Mouse (Mus musculus) kidney, postnatal 4 days (tissue): ENCODE measurements around the gene Atp6v1e1.
"Not testable (repeated sequence)": the region's sequence is repeated elsewhere in the genome, so short reads cannot be mapped to it uniquely, and the experiment has no call there.

ENCODE experiments used
- DNase-seq, 2 experiments: peaks; one replicate each; pipeline ENCODE4 v3.0.0; 2021; ENCODE audit warnings: mixed read lengths in 2 of 2

Atp6v1e1 gene

DNA sequence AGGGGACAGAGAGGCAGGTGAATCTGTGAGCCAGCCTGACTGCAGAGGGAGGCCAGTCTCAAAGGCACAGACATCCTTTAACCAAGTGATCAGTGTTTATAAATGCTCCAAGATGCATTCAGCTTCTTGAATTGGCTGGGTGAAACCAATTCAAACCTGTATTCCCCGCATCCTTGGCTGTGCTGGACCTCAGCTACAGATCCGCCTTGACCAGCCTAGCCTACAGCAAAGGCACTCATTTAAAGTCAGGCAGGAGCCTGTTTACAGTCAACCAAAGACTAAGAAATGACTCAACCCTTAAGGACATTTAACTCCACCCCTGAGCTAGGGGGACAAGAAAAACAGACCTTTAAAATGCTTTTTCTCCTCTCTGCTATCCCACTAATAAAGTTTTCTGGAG lies 3.3 kb downstream of the Atp6v1e1 start:
- no peak for DNase-seq

DNA sequence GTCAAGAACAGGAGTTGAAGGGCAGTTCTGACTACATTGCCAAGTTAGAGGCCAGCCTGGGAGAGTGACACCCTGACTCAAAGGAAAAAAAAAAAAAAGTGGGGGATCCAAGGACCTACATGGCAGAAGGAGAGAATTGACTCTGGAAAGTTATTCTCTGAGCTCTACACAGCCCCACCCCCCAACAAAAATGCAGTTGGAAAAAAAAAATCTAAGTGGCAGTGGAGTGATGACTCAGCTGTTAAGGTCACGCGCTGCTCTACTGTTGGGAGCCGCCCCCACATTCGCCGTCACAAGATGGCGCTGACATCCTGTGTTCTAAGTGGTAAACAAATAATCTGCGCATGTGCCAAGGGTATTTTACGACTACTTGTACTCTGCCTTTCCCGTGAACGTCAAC lies 10.6 kb downstream of the Atp6v1e1 start:
- not testable (repeated sequence) for DNase-seq

DNA sequence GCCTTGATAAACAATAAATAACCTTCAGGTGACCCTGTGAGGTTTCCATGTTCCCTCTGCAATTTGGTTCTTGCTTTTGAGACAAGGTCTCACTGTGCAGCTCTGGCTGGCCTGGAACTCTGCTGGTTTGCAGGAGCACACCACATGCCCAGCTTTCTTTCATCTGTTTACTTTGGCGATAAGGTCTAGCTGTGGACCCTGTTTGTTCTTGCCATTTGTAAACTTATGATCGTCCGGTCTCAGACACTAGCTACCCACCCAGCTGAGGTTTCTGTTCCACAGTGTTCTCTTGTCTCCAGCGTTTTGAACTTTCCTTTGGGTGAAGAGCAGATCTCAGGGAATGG lies 14.9 kb downstream of the Atp6v1e1 start:
- DNase-seq = no peak

DNA sequence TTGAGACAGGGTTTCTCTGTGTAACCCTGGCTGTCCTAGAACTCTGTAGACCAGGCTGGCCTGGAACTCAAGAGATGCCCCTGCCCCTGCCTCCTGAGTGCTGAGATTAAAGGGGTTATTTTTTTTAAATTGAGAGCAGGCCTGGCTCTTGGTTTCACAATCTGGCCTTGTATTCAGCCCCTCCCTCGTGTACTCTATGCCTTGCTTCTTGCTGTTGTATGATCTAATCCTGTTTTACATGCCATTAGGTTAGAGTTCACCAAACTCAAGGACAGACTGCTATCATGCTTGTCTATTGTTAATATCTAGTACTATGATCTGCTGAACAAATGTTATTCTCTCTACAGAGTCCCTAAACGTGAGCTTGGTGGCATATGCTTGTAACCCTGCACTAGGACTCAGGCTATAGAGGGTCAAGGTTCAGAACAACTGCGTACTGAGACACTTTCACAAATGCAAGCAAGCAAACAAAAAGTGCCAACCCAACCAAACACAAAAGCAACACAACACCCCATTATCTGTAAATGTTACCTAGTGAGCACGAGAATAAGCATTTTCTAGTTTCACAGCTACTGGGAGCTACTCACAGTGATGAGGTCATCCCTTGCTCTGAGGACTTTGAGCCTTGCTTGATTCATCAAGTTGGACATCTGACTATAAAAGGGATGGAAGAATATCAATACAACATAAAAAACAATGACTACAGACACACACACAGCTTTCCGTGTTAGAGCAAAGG lies 15.4 kb downstream of the Atp6v1e1 start:
- DNase-seq = no peak

DNA sequence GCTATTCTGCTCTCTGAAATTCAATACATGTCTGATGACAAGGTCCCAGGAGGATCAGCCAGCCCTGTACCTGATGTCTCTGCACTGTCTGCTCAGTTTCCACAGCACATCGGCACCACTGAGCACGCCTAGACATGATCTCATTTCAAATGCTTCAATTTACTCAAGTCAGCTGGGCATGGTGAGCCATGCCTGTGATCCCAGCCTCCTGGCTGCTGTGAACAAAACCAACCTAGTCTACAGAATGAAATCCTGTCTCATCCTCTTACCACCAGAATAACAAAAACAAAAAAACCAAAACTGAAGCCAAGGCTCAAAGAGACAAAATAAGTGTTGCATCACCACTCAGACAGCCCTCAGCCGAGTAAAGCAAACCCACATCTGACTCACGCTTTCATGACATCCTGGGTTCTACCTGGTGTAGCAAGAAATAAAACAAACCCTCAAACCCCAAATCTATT lies 23.0 kb downstream of the Atp6v1e1 start:
- DNase-seq = no peak

DNA sequence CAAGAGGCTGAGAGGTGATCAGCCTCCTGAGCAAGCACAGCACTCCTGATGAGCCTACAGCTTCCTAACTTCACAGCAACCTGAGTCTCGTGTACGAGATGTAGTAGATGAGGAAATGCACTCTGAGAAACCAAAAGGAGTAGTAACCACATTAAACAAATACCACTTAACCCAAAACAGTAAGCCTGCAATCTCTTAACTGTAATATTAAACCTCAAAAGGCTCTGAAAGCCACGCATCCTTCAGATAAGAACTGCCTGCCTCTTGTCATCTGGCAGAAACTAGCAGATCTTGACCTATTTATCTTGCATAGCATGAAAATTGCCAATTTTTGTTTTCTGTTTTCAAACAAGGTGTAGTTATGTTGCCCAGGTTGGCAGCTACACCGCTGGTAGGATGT lies 23.7 kb downstream of the Atp6v1e1 start:
- DNase-seq = no peak

DNA sequence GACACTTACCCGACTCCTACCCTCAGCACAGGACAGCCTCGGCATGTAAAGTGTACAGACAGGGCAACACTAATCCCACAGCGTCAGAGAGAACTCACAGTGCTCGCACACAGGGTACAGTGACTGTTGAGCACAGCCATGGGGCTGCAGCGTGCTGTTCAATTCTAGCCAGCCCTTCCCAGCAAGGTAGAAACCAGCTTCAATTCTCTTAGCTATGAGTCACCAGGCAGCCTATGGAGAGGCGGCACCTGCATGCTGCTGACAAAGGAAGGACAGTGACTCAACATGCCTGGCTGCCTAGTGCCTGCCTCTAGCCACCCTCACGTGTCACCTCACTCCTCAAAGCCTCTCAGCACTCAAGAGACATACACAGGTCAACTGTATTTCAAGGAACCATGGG lies 24.6 kb downstream of the Atp6v1e1 start:
- no peak for DNase-seq

DNA sequence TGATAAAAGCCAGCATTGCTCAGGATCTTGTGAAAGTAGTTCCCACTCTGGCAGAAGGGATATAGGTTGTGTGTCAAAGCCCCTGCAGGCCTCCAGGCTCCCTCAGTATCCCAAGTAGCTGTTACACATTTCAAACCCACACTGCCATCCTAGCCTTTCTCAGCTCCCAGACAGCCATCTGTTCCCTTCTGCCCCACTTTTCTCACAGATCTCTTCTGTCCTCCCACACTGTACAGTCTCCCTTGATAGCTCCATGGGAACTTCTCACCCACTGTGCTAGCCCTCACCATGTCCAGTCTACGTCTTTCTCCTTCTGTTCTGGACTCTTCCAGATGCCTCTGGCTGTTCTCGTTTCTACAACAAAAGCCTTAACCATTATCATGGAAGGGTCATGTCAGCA lies 26.5 kb downstream of the Atp6v1e1 start:
- no peak for DNase-seq

DNA sequence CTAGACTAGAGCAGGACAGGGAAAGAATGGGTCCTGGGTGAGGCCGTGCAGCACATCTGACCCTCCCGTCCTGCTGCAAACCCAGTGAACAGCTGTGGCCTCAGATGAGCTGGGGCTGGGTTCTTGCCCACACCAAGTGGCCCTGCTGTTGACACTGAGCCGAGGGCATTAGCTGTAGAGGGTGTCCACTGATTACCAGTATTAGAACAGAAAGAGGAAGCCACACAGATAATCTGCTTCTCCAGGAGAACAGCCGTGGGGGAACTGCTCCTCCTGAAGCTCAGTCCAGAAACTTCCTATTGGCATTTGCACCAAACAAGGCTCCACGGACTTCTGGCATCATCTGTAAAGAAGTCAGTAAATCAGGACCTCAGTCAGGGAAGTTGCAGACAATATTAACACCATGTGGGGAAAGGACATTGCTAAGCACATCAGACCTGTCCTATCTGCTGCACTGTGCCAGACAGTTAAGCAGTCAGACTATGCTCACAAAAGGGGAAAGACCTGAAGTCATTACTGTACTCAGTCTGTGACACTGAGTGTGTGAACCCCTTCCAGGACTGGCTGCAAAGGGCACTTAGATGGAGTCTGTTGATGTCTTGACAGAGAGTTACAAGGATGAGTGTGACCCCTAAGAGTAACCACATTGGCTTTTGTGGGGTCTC lies 27.0 kb downstream of the Atp6v1e1 start:
- DNase-seq = no peak

DNA sequence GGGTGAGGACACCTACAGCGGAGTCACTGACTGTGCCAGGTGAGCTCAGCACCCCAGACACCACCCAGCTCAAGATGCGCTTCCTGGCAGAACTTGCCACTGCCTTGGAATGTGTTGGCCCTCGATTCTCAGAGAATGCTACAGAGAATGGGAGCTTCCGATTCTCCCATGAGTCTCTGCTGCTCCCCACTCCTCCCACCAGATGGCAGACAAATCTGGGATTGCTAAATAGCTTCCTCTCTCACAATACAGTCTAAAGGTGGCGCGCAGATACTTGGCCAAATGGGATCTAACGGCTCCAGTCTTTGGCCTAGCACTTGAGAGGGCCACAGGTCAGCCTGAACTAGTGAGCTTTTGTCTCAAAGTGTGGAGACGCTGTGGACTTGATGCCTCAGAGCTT lies 29.6 kb downstream of the Atp6v1e1 start:
- DNase-seq = no peak

DNA sequence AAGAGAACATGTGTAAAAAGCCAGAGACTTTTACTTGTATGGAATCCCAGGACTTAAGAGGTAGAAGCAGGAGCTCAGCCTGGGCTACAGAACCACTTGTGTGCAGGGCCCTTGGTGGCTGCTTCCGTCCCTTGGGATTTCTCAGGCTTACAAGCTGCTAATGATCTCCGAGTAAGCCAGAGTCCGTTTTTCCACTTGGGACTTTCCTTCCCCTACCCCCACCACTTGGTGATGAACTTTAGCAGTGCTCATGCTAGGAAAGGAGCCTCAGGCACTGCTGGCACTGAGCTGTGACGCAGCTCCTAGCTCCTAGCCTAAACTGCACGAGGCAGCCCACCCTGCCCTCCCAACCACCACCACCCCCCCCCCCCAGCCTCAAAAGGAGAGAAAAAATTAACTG lies 31.9 kb downstream of the Atp6v1e1 start:
- peak in 1 of 2 experiments; percentile 22 for DNase-seq

DNA sequence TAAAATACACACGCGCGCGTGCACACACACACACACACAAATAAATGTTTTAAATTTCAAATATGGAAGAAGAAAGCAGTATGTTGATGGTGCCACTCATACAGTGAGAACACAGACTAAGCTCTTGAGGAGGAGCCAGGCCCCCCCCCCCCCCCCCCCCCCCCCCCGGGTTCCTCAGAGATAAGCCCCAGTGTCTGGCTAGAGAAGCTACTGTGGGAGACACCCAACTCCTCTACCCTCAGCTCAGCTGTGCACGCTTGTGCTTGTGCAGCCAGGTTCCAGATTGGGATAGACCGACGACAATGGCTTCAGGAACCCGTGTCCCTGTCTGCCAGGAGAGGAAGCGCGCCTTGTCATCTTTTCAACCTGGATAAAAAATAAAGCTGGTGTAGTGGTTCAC lies 32.4 kb downstream of the Atp6v1e1 start:
- no peak for DNase-seq

DNA sequence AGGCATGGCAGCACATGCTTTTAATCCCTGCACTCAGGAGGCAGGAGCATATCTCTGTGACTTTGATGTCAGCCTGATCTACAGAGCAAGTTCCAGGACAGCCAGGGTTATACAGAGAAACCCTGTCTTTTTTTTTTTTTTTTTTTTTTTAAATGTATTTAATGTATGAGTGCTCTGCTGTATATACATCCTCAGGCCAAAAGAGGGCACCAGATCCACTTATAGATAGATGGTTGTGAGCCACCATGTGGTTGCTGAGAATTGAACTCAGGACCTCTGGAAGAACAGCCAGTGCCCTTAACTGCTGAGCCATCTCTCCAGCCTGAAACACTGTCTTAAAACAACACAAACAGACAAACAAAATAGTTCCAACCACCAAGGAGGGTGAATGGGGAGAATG lies 33.7 kb downstream of the Atp6v1e1 start:
- no peak for DNase-seq

DNA sequence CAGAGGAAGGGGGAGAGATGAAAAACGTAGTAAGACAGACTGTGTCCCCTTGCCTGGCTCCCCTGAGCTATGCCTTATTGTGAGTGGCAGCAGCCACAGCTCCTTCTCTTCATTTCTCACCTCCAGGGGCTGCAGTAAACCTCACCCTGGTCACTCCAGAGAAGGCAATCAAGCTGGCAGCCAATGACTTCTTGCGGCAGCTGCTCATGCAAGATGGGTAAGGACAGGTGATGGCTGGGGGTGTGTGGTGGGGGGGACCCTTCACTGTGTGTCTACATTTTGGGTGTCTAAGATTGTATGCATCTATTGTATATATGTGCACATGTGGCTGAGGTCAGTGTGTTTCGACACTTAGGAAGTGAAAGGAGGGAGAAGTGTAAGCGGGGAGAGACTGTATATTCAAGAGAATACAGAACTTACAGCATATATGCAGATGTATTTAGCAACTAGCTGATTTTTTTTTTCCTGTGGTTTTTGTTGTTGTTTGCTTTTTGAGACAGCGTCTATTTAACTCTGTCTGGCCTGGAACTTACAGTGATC lies 34.5 kb downstream of the Atp6v1e1 start:
- no peak for DNase-seq

DNA sequence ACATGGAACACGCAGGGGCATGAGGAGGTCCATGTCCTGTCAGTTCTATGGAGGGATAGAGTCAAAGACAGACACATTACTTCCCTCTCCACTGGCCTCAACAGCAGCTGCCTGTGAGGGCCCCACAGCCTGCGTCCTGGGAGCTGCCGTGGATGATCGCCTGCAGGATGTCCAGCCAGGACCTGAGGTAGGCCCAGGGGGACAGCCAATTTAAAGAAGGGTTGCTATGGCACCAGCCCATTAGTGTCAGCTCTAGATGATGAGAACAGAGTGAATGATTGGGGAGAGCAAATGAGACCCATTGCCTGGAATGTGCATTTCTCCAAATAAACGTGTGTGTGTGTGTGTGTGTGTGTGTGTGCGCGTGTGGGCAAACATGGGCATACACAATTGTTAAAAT lies 38.2 kb downstream of the Atp6v1e1 start:
- no peak for DNase-seq

DNA sequence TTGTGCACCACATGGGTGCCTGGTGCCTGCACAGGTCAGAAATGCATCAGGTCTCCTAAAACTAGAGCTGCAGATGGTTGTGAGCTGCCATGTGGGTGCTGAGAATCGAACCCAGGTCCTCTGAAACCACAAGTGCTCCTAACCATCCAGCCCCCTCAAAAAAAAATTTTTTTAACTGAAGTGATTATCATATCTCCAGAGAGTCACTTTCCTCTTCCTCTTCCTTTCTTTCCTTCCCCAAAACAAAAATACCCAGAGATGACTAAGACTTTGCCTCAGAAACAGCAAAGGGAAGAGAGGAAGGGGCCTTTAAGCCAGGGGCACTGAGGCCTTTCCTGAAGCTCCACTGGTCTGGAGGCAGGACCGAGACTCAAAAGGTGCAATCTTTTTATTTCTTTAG lies 39.6 kb downstream of the Atp6v1e1 start:
- DNase-seq = no peak

DNA sequence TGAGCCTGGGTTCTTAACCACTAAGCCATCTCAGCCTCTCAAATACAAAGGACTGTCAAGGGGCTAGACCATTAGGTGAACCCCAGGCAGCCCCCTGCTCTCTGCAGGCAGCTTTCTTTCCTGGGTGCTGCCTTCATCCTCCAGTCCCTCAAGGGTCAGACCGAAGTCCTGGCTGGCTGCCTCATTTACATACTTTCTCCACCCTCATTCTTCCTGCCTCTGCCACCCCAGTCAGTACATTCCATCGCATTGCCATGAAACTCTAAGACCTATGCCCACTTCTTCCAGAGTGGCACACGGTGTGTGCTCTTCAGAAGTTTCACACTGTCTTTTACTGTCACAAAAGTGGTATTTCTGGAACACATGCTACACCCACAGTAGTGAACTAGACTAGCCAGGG lies 44.4 kb downstream of the Atp6v1e1 start:
- no peak for DNase-seq

DNA sequence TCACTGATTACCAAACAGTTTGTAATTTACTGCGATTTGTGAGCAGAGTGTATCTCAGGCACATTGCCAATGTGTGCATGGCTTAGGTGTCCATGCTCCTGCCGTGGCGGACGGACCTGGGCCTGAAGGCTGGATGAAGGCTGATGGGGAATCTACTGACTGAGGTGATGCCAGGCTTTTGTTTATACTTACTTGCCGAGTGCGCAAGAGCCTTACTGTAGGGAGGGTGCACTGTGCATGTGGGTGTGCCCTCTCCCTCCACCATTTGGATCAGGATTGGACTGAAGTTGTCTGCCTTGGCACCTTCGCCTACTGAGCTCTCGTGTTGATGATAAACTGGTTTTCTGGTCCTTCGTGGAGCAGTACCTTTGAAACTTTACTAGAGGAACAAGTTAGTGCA lies 45.1 kb downstream of the Atp6v1e1 start:
- no peak for DNase-seq

DNA sequence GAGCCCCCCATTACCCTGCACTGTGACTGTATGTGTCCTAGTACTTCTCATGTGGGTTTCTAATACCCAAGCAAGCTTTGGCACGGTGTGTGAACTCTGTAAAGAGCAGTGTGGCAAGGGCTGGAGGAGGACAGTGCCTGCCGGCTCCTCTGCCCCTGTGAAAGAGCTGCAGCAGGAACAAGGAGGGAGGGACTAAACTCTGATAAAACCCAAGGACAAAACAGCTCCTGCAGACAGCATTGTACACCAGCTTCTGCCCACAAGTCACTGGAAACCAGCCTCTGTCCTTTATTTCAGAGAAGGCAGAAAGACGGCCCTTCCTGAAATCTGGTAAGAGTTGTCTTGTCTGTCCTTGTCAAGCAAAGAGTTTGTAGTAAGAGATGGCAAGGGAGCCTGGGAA lies 46.3 kb downstream of the Atp6v1e1 start:
- DNase-seq = no peak

DNA sequence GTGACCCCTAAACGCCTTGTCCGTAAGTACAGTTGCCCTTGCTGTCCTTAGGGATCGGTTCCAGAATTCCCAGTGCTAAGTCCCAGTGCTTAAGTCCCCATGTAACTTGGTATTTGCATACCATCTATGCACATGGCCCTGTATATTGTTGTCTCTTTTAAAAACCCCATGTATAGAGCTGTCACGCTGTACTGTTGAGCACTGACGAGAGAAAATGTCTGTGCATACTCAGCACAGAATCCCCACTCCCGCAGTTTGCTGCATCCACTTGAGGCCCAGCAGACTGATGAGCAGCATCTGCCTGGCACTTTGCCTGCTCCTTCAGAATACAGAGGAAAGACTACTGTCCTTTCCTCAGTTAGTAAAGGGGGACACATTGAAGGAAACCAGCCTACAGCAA lies 48.8 kb downstream of the Atp6v1e1 start:
- no peak for DNase-seq

DNA sequence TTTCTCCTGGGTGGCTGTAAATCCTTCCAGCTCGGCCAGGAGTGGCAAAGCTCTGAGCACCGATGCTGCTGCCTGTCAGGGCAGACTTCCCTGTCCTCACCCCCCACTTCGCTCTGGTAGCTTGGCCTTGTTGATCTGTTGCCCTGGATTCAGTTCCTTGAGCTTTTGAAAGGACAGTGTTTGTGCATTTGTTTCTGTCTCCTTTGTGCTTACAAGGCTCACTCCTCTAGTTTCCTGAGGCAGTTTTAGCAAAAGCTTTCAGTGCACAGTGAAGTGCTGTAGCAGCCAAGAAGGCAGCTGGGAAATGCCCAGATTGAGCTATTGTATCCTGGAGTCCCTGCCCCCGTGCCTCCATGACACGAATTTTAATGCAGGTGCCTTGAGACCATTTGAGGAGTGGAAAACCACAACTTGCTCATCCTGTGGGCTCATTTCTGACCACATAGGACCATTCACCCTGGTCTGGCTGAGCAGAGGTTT lies 49.4 kb downstream of the Atp6v1e1 start, which contains the start of gene Slc25a18:
Gene Slc25a18, plus strand, starts transcription at position 430 of the 480 bp plus-strand sequence.
- no peak for DNase-seq

DNA sequence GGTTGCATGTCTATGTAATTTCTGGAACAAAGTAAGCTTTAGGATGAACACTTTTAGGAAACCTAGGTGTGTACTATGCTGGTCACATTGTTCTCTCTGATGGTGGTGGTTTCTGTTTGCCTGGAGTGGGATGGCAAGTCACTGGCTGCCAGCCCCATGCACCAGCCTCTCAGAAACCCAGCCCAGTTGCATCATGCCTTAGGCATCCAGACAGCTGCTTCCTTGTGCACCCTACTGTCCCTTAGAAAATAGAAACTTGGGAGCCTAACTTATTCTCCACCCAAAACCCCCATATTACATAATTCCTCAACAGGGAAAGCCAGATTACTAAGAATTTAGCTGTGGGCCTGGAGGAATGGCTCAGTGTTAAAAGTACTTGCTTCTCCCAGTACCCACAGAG lies 50.6 kb downstream of the Atp6v1e1 start:
- DNase-seq = no peak

DNA sequence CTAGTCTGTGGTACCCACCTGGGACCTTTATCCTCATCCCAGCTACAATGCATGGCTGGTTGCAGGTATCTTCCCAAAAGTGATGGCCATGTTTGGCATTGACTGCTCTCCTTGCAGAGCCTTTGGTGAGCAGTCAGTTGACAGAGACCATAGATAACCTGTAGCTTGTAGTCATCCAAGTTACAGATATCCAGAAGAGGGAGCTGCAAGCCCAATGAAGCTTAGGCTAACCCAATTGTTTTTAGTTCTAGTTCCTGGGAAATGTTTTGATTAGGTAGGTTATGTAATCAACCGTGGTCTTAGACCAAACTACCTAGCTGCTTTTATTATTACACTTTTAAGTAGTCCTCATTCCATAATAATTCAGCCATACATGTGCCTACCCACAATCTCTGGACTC lies 51.2 kb downstream of the Atp6v1e1 start:
- DNase-seq = no peak

DNA sequence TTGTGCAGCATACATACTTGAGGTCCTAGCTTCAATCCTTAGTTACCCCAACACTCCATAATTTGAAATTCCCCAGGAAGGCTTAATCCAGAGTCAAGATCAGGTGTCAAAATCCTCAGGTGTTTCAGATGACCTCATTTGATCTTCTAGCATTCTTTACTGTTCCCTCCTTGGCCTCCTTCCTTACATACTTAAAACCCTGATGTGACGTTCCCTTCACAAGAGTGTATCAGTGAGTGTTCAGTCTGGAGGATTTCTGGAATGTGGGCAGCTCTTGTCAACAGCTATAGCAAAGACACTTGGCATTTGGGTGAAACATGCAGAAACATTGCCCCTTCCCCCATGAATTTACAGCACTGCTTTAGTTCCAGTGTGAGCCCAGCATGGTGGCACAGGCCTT lies 52.6 kb downstream of the Atp6v1e1 start:
- DNase-seq = no peak
